Mouse (Mus musculus) hindlimb bud, embryonic 11.5 days (tissue): ENCODE data around the gene Ciart.
"Not testable (repeated sequence)": the region's sequence is repeated elsewhere in the genome, so short reads cannot be mapped to it uniquely, and the experiment has no call there.

Source experiments
- DNase-seq: peaks from one replicate; pipeline ENCODE4 v3.0.0-alpha.2; 2012; ENCODE audit warnings: low read depth, low spot score; ENCODE audit errors: extremely low spot score

Gene Ciart

GRCm38 (mm10) chr3:95865571-95865970, 16.5 kb downstream of the Ciart start:
- no peak for DNase-seq

GRCm38 (mm10) chr3:95865050-95865449, 17.0 kb downstream of the Ciart start:
- DNase-seq = no peak

GRCm38 (mm10) chr3:95863578-95863977, 18.5 kb downstream of the Ciart start:
- no peak for DNase-seq

- peak; percentile 92 for DNase-seq
Observed at GRCm38 (mm10) chr3:95861796-95862195, 20.3 kb downstream of the Ciart start.

GRCm38 (mm10) chr3:95861216-95861615, 20.8 kb downstream of the Ciart start:
- no peak for DNase-seq

- DNase-seq = no peak
Observed at GRCm38 (mm10) chr3:95860323-95860722, 21.7 kb downstream of the Ciart start.

- DNase-seq = not testable (repeated sequence)
Observed at GRCm38 (mm10) chr3:95858278-95858677, 23.8 kb downstream of the Ciart start.

GRCm38 (mm10) chr3:95857050-95857449, 25.0 kb downstream of the Ciart start:
- DNase-seq = not testable (repeated sequence)

GRCm38 (mm10) chr3:95856115-95856514, 25.9 kb downstream of the Ciart start:
- DNase-seq = no peak

- DNase-seq = peak; percentile 46
Observed at GRCm38 (mm10) chr3:95855502-95856089, 26.5 kb downstream of the Ciart start, which contains the start of gene Prpf3. Gene Prpf3 (minus strand): TSS chr3:95855885.

- DNase-seq = no peak
Observed at GRCm38 (mm10) chr3:95851317-95851716, 30.7 kb downstream of the Ciart start.

- no peak for DNase-seq
Observed at GRCm38 (mm10) chr3:95850611-95851010, 31.4 kb downstream of the Ciart start.

- DNase-seq = no peak
Observed at GRCm38 (mm10) chr3:95842503-95843214, 39.4 kb downstream of the Ciart start.

GRCm38 (mm10) chr3:95839250-95839649, 42.8 kb downstream of the Ciart start:
- DNase-seq = no peak

GRCm38 (mm10) chr3:95829053-95829452, 53.0 kb downstream of the Ciart start:
- no peak for DNase-seq
